12 mouse cellular contexts compared by ENCODE assay signal in genomic region chr3:123204658-123205057, GRCm38 (mm10). TPM values are rescaled to one million over a fixed set of nuclear protein-coding genes. Genes with fewer than 3 reads are reported as not detected.
DNase-seq lines count a peak whose midpoint lies in the region; ATAC-seq and TF ChIP-seq lines count a peak whose summit lies in the region.
"Had no signal": no experiment of that assay in that cellular context is flagged by ENCODE, and none has a peak within 500 bp of the region (broad histone marks: within the 10 kb centered on the region; RNA-seq: fewer than 3 reads in every experiment).

No protein-coding gene starts in this region.

- H3K9me3 ChIP-seq in lung, embryonic 14.5 days (ENCODE audit: low read depth, low read length), result no peaks in the 10 kb centered on the region
- H3K9me3 ChIP-seq in heart, embryonic 14.5 days (ENCODE audit: control insufficient read depth, low read length), result no peaks in the 10 kb centered on the region
- H3K9me3 ChIP-seq in stomach, embryonic 15.5 days, result no peaks in the 10 kb centered on the region
- H3K9me3 ChIP-seq in hindbrain, embryonic 12.5 days (replicated peaks), result no peaks in the 10 kb centered on the region
- H3K9me3 ChIP-seq: midbrain, embryonic 12.5 days had no signal

- 10% methylated on average over 4 of the region's 4 CpGs for WGBS in lung, embryonic 14.5 days
- 36% methylated on average over 4 of the region's 4 CpGs for WGBS in heart, embryonic 14.5 days
- 11% methylated on average over 4 of the region's 4 CpGs for WGBS in stomach, embryonic 15.5 days
- 64% methylated on average over 4 of the region's 4 CpGs for WGBS in hindbrain, embryonic 12.5 days

- peak overlapping the region; percentile 91 for H3K27ac ChIP-seq in lung, embryonic 14.5 days (ENCODE audit: low read depth)
- H3K27ac ChIP-seq in brown adipose tissue, adult 24 weeks (replicated peaks; ENCODE audit: low read depth, low read length), result 0 out of 2 replicates have a peak overlapping the region, but pooled peaks have one; percentile 7
- peak overlapping the region; percentile 75 to 80 for H3K27ac ChIP-seq in heart, embryonic 14.5 days (replicated peaks in 1 of 2; ENCODE audit: control insufficient read depth in 1 of 2, insufficient read depth in 1 of 2, low read depth in 2 of 2, low read length in 2 of 2)
- H3K27ac ChIP-seq in stomach, embryonic 15.5 days, result peak overlapping the region; percentile 90
- H3K27ac ChIP-seq in hindbrain, embryonic 12.5 days, result no peak overlapping the region
- H3K27ac ChIP-seq: midbrain, embryonic 12.5 days had no signal

- DNase-seq in lung, embryonic 14.5 days, result peak; percentile 78
- DNase-seq in lung, adult 18-20 months, result no peak
- DNase-seq in urinary bladder, adult 18-20 months (ENCODE audit: low spot score in 2 of 2), result no peak
- DNase-seq: adrenal gland, postnatal 10 days; cerebellum, adult 2 months; kidney, postnatal 25 days had no signal

- H3K4me2 ChIP-seq in lung, embryonic 14.5 days, result peak overlapping the region; percentile 40
- H3K4me2 ChIP-seq in heart, embryonic 14.5 days (ENCODE audit: low read length), result peak overlapping the region; percentile 25
- peak overlapping the region; percentile 43 for H3K4me2 ChIP-seq in stomach, embryonic 15.5 days
- no peak overlapping the region for H3K4me2 ChIP-seq in hindbrain, embryonic 12.5 days (replicated peaks)
- H3K4me2 ChIP-seq: liver, embryonic 11.5 days; midbrain, embryonic 12.5 days had no signal

- no peak overlapping the region for H3K4me3 ChIP-seq in lung, embryonic 14.5 days (ENCODE audit: low read depth, low read length)
- no peak overlapping the region for H3K4me3 ChIP-seq in brown adipose tissue, adult 24 weeks (ENCODE audit: insufficient read depth, low read depth, low read length)
- no peak overlapping the region for H3K4me3 ChIP-seq in heart, embryonic 14.5 days (ENCODE audit: control insufficient read depth in 1 of 2, insufficient read depth in 1 of 2, low read depth in 1 of 2, low read length in 2 of 2)
- H3K4me3 ChIP-seq in stomach, embryonic 15.5 days (replicated peaks), result no peak overlapping the region
- no peak overlapping the region for H3K4me3 ChIP-seq in hindbrain, embryonic 12.5 days
- H3K4me3 ChIP-seq: midbrain, embryonic 12.5 days had no signal

- no peak for TF ChIP-seq CTCF in lung, embryonic 14.5 days (IDR thresholded peaks at IDR 0.05; ENCODE audit: low read depth)

- no peak overlapping the region for H3K9ac ChIP-seq in lung, embryonic 14.5 days
- H3K9ac ChIP-seq in heart, embryonic 14.5 days (ENCODE audit: low read length), result no peak overlapping the region
- H3K9ac ChIP-seq in stomach, embryonic 15.5 days, result no peak overlapping the region
- no peak overlapping the region for H3K9ac ChIP-seq in hindbrain, embryonic 12.5 days
- H3K9ac ChIP-seq: midbrain, embryonic 12.5 days had no signal

- peaks cover 6% of the 10 kb centered on the region; the same call in 1 of the 2 replicates for H3K4me1 ChIP-seq in lung, embryonic 14.5 days (ENCODE audit: insufficient read depth)
- H3K4me1 ChIP-seq in brown adipose tissue, adult 24 weeks (ENCODE audit: control insufficient read depth, insufficient read depth, insufficient read length, low read length), result 0 out of 2 replicates have a peak, but pooled peaks cover 2% of the 10 kb centered on the region
- H3K4me1 ChIP-seq in heart, embryonic 14.5 days (ENCODE audit: control insufficient read depth in 2 of 2, insufficient read depth in 2 of 2, low read length in 2 of 2), result peaks cover 4 to 10% of the 10 kb centered on the region in 2 experiments
- no peaks in the 10 kb centered on the region for H3K4me1 ChIP-seq in stomach, embryonic 15.5 days
- no peaks in the 10 kb centered on the region for H3K4me1 ChIP-seq in hindbrain, embryonic 12.5 days
- H3K4me1 ChIP-seq: midbrain, embryonic 12.5 days had no signal

- no peaks in the 10 kb centered on the region for H3K36me3 ChIP-seq in lung, embryonic 14.5 days (ENCODE audit: insufficient read depth)
- H3K36me3 ChIP-seq in heart, embryonic 14.5 days (ENCODE audit: control insufficient read depth, insufficient read depth, low read length), result no peaks in the 10 kb centered on the region
- H3K36me3 ChIP-seq in stomach, embryonic 15.5 days, result no peaks in the 10 kb centered on the region
- no peaks in the 10 kb centered on the region for H3K36me3 ChIP-seq in hindbrain, embryonic 12.5 days
- H3K36me3 ChIP-seq: midbrain, embryonic 12.5 days had no signal

- H3K27me3 ChIP-seq in lung, embryonic 14.5 days (ENCODE audit: insufficient read depth, low read length), result no peaks in the 10 kb centered on the region
- H3K27me3 ChIP-seq in heart, embryonic 14.5 days (ENCODE audit: control insufficient read depth, insufficient read depth, low read length), result no peaks in the 10 kb centered on the region
- H3K27me3 ChIP-seq in stomach, embryonic 15.5 days (replicated peaks), result no peaks in the 10 kb centered on the region
- H3K27me3 ChIP-seq in hindbrain, embryonic 12.5 days, result no peaks in the 10 kb centered on the region
- H3K27me3 ChIP-seq: midbrain, embryonic 12.5 days had no signal

- ATAC-seq in lung, embryonic 14.5 days (ENCODE audit: insufficient read depth), result peak; percentile 89
- ATAC-seq in heart, embryonic 14.5 days (ENCODE audit: insufficient number of reproducible peaks, insufficient read depth, low FRiP score, low read depth), result peak; percentile 54; the same call in 1 of the 2 replicates
- peak; percentile 75 for ATAC-seq in stomach, embryonic 15.5 days (ENCODE audit: insufficient read depth, low FRiP score, low read depth)
- no peak for ATAC-seq in hindbrain, embryonic 12.5 days (ENCODE audit: low FRiP score)

RNA-seq across cellular contexts. Expression of gene Synpo2, which starts 31.3 kb away (rescaled TPM):
- 13.2 TPM in 2 replicates for polyA plus RNA-seq in lung, embryonic 14.5 days (2014; fragmentation: Nextera tagmentation; extraction: Ambion mirVana)
- polyA plus RNA-seq in brown adipose tissue, adult 24 weeks (2012; ENCODE audit: insufficient read depth, insufficient read length, missing spikeins), result 6.0 and 7.4 TPM in 2 replicates
- 14.4 and 15.0 TPM in 2 replicates for polyA plus RNA-seq in heart, embryonic 14.5 days (2014; fragmentation: Nextera tagmentation; extraction: Ambion mirVana)
- polyA plus RNA-seq in stomach, embryonic 15.5 days (2015; fragmentation: Nextera tagmentation; extraction: Ambion mirVana), result 28.0 and 33.2 TPM in 2 replicates
- polyA plus RNA-seq in hindbrain, embryonic 12.5 days (2016; fragmentation: Nextera tagmentation; extraction: Ambion mirVana), result 4.0 and 4.2 TPM in 2 replicates
